Mouse (Mus musculus) heart, embryonic 12.5 days (tissue): ENCODE results near the gene Soga3. TPM values are rescaled to one million over a fixed set of nuclear protein-coding genes. Genes with fewer than 3 reads are reported as not detected.

ENCODE experiments used
- ATAC-seq: fragments of 200-750 bp; cut with Nextera tagmentation; 2 replicates; pipeline ENCODE4 v1.8.0; 2017; ENCODE audit warnings: moderate TSS enrichment, moderate library complexity; ENCODE audit not compliant: insufficient number of reproducible peaks, low FRiP score
- H3K27ac ChIP-seq: fragments of 300-500 bp; sonication (generic); 2 replicates; pipeline ENCODE4 v1.5.1; 2016; ENCODE audit warnings: mild to moderate bottlenecking, moderate library complexity; ENCODE audit not compliant: poor library complexity, severe bottlenecking
- H3K27me3 ChIP-seq: fragments of 300-500 bp; sonication (generic); replicated peaks from 2 replicates; pipeline ENCODE4 v1.6.1; 2016; ENCODE audit warnings: mild to moderate bottlenecking, moderate library complexity
- H3K36me3 ChIP-seq: fragments of 300-500 bp; sonication (generic); 2 replicates; pipeline ENCODE4 v1.6.1; 2016; ENCODE audit warnings: mild to moderate bottlenecking, moderate library complexity
- H3K4me1 ChIP-seq: fragments of 300-500 bp; sonication (generic); replicated peaks from 2 replicates; pipeline ENCODE4 v1.6.1; 2016; ENCODE audit warnings: mild to moderate bottlenecking
- H3K4me2 ChIP-seq: fragments of 300-500 bp; sonication (generic); 2 replicates; pipeline ENCODE4 v1.6.1; 2016; ENCODE audit warnings: mild to moderate bottlenecking, moderate library complexity
- H3K4me3 ChIP-seq: fragments of 300-500 bp; sonication (generic); 2 replicates; pipeline ENCODE4 v1.5.1; 2016; ENCODE audit warnings: mild to moderate bottlenecking
- H3K9ac ChIP-seq: fragments of 300-500 bp; sonication (generic); 2 replicates; pipeline ENCODE4 v1.6.1; 2016; ENCODE audit warnings: mild to moderate bottlenecking, moderate library complexity
- H3K9me3 ChIP-seq: fragments of 300-500 bp; sonication (generic); replicated peaks from 2 replicates; pipeline ENCODE4 v1.6.1; 2016; ENCODE audit warnings: mild to moderate bottlenecking, moderate library complexity
- WGBS: fragments of 180-500 bp; shearing (Covaris S2); methylation state at CpG from one replicate; pipeline ENCODE4 v1.1.7; 2016; 5-methylcytosine and 5-hydroxymethylcytosine counted together
- polyA plus RNA-seq: library from polyadenylated mRNA; unstranded; fragments of >200 nt; fragmentation: Nextera tagmentation; extraction: Ambion mirVana; gene quantifications from 2 replicates; pipeline ENCODE4 v1.2.1, GENCODE M21; 2016

The Soga3 gene
- polyA plus RNA-seq, 1 experiment from 2014 or later = 0.38 TPM

DNA sequence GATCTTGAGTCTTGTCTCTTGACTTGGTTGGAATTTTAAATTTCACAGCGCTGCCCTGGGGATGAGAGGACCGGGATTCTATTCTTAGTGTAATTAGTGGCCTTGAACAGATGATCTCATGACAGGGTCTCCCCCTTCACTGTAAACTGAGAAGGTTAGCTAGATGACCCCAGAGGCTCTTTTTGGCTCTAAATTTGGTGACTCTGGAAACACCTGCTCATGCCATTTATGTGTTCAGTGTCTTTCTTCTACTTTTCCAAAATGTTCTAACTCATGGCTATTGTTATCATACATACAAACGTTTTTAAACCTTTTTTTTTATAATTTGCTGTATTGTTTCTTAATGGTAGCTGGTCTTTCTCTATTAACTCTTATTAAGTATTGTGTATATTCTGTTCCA is 65.1 kb downstream of the Soga3 start:
- H3K9ac ChIP-seq = no peak overlapping the region
- no peak overlapping the region for H3K27ac ChIP-seq
- no peak overlapping the region for H3K4me3 ChIP-seq
- H3K9me3 ChIP-seq = no peaks in the 10 kb centered on the region
- no peaks in the 10 kb centered on the region for H3K36me3 ChIP-seq
- no peak for ATAC-seq
- WGBS = 37% methylated on average over 3 of the region's 3 CpGs
- H3K27me3 ChIP-seq = no peaks in the 10 kb centered on the region
- no peak overlapping the region for H3K4me2 ChIP-seq
- no peaks in the 10 kb centered on the region for H3K4me1 ChIP-seq

- no peaks in the 10 kb centered on the region for H3K27me3 ChIP-seq
- H3K4me2 ChIP-seq = no peak within 1 kb of the TSS
- no peak within 1 kb of the TSS for H3K27ac ChIP-seq
- no peaks in the 10 kb centered on the region for H3K9me3 ChIP-seq
- H3K4me3 ChIP-seq = no peak within 1 kb of the TSS
- ATAC-seq = no peak
- no peaks in the 10 kb centered on the region for H3K4me1 ChIP-seq
- H3K36me3 ChIP-seq = no peaks in the 10 kb centered on the region
- 16% methylated on average over 4 of the region's 4 CpGs for WGBS
- no peak within 1 kb of the TSS for H3K9ac ChIP-seq
Measured at GRCm38 (mm10) chr10:29211453-29211852, 67.8 kb downstream of the Soga3 start, which contains the start of gene 9330159F19Rik. Gene 9330159F19Rik, plus strand, starts transcription at chr10:29211606.

DNA sequence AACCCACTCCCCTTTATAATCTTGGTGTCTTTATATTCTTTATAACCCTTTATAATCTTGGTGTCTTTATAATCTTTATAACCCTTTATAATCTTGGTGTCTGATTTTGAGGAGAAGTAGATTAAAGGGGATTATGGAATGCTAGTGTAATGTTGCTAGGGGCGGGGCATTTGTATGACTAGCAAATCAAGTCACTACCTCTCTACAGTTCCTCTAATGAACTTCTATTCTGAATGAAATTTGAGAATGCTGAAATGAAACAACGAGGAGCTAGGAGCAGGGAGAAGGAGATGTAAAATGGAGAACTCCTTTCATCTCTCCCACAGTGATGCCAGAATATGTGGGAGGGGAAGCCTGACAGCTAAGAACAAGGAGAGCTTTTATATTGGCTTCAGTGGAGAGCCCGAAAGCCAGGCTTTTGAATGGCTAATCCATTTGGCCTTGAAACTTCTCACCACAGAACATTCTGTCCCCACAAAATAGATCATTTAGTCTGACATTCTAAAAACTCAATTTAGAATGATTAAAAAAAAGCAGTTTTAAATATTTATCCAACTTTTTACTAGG is 70.0 kb downstream of the Soga3 start:
- Histone ChIP-seq H3K9ac (no peak overlapping the region), H3K9me3 (no peaks in the 10 kb centered on the region), H3K4me3 (no peak overlapping the region), H3K27me3 (no peaks in the 10 kb centered on the region), H3K4me2 (no peak overlapping the region), H3K27ac (no peak overlapping the region), H3K36me3 (no peaks in the 10 kb centered on the region), H3K4me1 (no peaks in the 10 kb centered on the region)
- 56% methylated on average over 3 of the region's 3 CpGs for WGBS
- no peak for ATAC-seq

GRCm38 (mm10) chr10:29216957-29217356 is 73.3 kb downstream of the Soga3 start:
- Histone ChIP-seq H3K9me3 (no peaks in the 10 kb centered on the region), H3K4me3 (no peak overlapping the region), H3K27ac (no peak overlapping the region), H3K4me1 (no peaks in the 10 kb centered on the region), H3K9ac (no peak overlapping the region), H3K27me3 (no peaks in the 10 kb centered on the region), H3K4me2 (no peak overlapping the region), H3K36me3 (no peaks in the 10 kb centered on the region)
- WGBS = 78% methylated on average over 1 of the region's 1 CpGs
- no peak for ATAC-seq

GRCm38 (mm10) chr10:29217451-29217850 is 73.8 kb downstream of the Soga3 start:
- Histone ChIP-seq H3K4me2 (no peak overlapping the region), H3K4me3 (no peak overlapping the region), H3K4me1 (no peaks in the 10 kb centered on the region), H3K9me3 (no peaks in the 10 kb centered on the region), H3K27me3 (no peaks in the 10 kb centered on the region), H3K9ac (no peak overlapping the region), H3K36me3 (no peaks in the 10 kb centered on the region), H3K27ac (no peak overlapping the region)
- WGBS = 81% methylated on average over 2 of the region's 2 CpGs
- no peak for ATAC-seq

GRCm38 (mm10) chr10:29225329-29225728 is 81.7 kb downstream of the Soga3 start:
- WGBS = 82% methylated on average over 4 of the region's 4 CpGs
- H3K36me3 ChIP-seq = no peaks in the 10 kb centered on the region
- H3K4me2 ChIP-seq = no peak overlapping the region
- H3K9ac ChIP-seq = no peak overlapping the region
- no peaks in the 10 kb centered on the region for H3K9me3 ChIP-seq
- H3K4me1 ChIP-seq = no peaks in the 10 kb centered on the region
- no peak overlapping the region for H3K4me3 ChIP-seq
- no peaks in the 10 kb centered on the region for H3K27me3 ChIP-seq
- ATAC-seq = no peak
- H3K27ac ChIP-seq = no peak overlapping the region

DNA sequence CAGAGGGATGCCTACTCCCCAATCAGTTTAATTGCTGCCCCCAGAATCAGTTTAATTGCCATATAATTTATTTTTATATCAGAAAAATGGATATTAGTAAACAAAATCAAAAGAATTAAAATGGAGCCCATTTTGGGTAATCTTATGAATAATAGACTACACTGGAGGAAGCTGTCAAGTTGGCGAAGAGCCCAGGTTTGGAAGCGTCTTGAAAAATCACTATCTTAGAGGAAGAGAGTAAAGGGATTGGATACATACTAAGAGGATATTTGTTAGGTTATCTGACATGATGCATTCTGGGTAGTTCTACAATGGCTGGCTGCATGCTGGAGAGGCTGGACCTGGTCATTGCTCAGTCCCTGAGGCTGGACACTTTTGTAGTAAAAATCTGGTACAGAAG is 87.6 kb downstream of the Soga3 start:
- WGBS = 72% methylated on average over 2 of the region's 2 CpGs
- no peak for ATAC-seq
- Histone ChIP-seq H3K9ac (no peak overlapping the region), H3K27me3 (no peaks in the 10 kb centered on the region), H3K9me3 (no peaks in the 10 kb centered on the region), H3K4me2 (no peak overlapping the region), H3K4me3 (no peak overlapping the region), H3K4me1 (no peaks in the 10 kb centered on the region), H3K36me3 (no peaks in the 10 kb centered on the region), H3K27ac (no peak overlapping the region)

Other genes starting within 250 kb of the Soga3 start
- gene 2310057J18Rik, start 157.5 kb upstream of the Soga3 start, polyA plus RNA-seq = not detected in 2 replicates
- not detected in 2 replicates for gene Gm49353, start 55.1 kb downstream of the Soga3 start, polyA plus RNA-seq
- gene 9330159F19Rik, start 67.8 kb downstream of the Soga3 start, polyA plus RNA-seq = 0.14 and 0.27 TPM in 2 replicates
- gene Echdc1, start 169.3 kb downstream of the Soga3 start, polyA plus RNA-seq = 27.2 and 28.5 TPM in 2 replicates
- 36.4 and 36.9 TPM in 2 replicates for gene Rnf146, start 218.6 kb downstream of the Soga3 start, polyA plus RNA-seq